Mouse (Mus musculus): ENCODE results near the gene Tenm4.
A peak's percentile ranks its signal among the peaks of the same experiment; 100 is the strongest.

The Tenm4 gene

GRCm38 (mm10) chr7:96259630-96260029 lies 88.6 kb downstream of the Tenm4 start:
- DNase-seq, result no peak

- no peak for DNase-seq
Observed at GRCm38 (mm10) chr7:96262182-96262581, 91.1 kb downstream of the Tenm4 start.

GRCm38 (mm10) chr7:96265941-96266340 lies 94.9 kb downstream of the Tenm4 start:
- DNase-seq, result peak; percentile 27

- DNase-seq, result peak; percentile 40
Observed at GRCm38 (mm10) chr7:96267266-96267665, 96.2 kb downstream of the Tenm4 start.

- no peak for DNase-seq
Observed at GRCm38 (mm10) chr7:96270684-96271083, 99.6 kb downstream of the Tenm4 start.

- DNase-seq, result no peak
Observed at GRCm38 (mm10) chr7:96272068-96272467, 101.0 kb downstream of the Tenm4 start.

GRCm38 (mm10) chr7:96274486-96274885 lies 103.4 kb downstream of the Tenm4 start:
- no peak for DNase-seq

GRCm38 (mm10) chr7:96277550-96277949 lies 106.5 kb downstream of the Tenm4 start:
- DNase-seq, result no peak

GRCm38 (mm10) chr7:96278378-96278777 lies 107.3 kb downstream of the Tenm4 start:
- no peak for DNase-seq

GRCm38 (mm10) chr7:96280795-96281194 lies 109.7 kb downstream of the Tenm4 start:
- DNase-seq, result no peak

- peak; percentile 11 for DNase-seq
Observed at GRCm38 (mm10) chr7:96290576-96290975, 119.5 kb downstream of the Tenm4 start.

GRCm38 (mm10) chr7:96295959-96296358 lies 124.9 kb downstream of the Tenm4 start:
- no peak for DNase-seq

GRCm38 (mm10) chr7:96300826-96301397 lies 129.9 kb downstream of the Tenm4 start:
- DNase-seq, result no peak

GRCm38 (mm10) chr7:96301813-96302212 lies 130.8 kb downstream of the Tenm4 start:
- no peak for DNase-seq

- no peak for DNase-seq
Observed at GRCm38 (mm10) chr7:96303963-96304362, 132.9 kb downstream of the Tenm4 start.

- DNase-seq, result no peak
Observed at GRCm38 (mm10) chr7:96305382-96305935, 134.4 kb downstream of the Tenm4 start.

GRCm38 (mm10) chr7:96308106-96308505 lies 137.1 kb downstream of the Tenm4 start:
- DNase-seq, result no peak

- no peak for DNase-seq
Observed at GRCm38 (mm10) chr7:96329343-96329742, 158.3 kb downstream of the Tenm4 start.

GRCm38 (mm10) chr7:96331186-96331585 lies 160.1 kb downstream of the Tenm4 start:
- DNase-seq, result no peak

GRCm38 (mm10) chr7:96334361-96334760 lies 163.3 kb downstream of the Tenm4 start:
- DNase-seq, result peak; percentile 5

- DNase-seq, result no peak
Observed at GRCm38 (mm10) chr7:96336376-96336775, 165.3 kb downstream of the Tenm4 start.

GRCm38 (mm10) chr7:96340826-96341225 lies 169.8 kb downstream of the Tenm4 start:
- DNase-seq, result no peak

- DNase-seq, result no peak
Observed at GRCm38 (mm10) chr7:96341479-96341878, 170.4 kb downstream of the Tenm4 start.

- no peak for DNase-seq
Observed at GRCm38 (mm10) chr7:96342996-96343395, 171.9 kb downstream of the Tenm4 start.

- no peak for DNase-seq
Observed at GRCm38 (mm10) chr7:96343667-96344066, 172.6 kb downstream of the Tenm4 start.
